Mouse (Mus musculus) MN1 (cell line): ENCODE data around the gene Vmn2r70.

Source experiments
- DNase-seq: peaks from one replicate; pipeline ENCODE4 v3.0.0-alpha.2; 2016; ENCODE audit warnings: low spot score

Vmn2r70 gene

DNA sequence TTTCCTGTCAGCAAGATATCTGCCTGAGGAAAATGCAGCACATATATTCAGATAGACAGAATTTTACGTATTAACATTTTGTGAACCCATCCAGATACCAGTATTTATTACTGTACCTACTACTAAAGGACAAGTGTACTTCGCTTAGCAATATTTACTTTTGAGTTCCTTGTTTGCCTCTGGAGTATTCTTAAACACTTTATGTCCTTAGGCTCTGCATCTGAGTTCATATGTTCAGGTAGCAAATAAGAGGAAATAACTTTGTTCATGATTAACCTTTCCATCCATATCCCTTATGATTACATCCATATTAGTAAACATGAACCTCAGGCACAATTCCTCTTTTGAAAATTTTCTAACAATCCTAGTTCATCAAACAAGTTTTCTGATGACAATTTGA lies at the start of gene Vmn2r70:
TSS of gene Vmn2r70 (minus strand) at position 101 of the 400 bp plus-strand sequence.
- no peak for DNase-seq

DNA sequence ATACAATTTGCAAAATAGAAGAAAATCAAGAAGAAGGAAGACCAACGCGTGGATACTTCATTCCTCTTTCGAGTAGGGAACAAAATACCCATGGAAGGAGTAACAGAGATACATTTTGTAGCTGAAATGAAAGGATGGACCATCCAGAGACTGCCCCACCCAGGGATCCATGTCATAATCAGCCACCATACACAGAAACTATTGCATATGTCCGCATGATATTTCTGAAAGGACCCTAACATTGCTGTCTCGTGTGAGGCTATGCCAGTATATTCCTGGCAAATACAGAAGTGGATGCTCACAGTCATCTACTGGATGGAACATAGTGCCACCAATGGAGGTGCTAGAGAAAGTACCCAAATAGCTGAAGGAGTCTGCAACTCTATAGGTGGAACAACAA lies 6.2 kb downstream of the Vmn2r70 start, which contains the start of gene Vmn2r71:
TSS of gene Vmn2r71 (plus strand) at position 301 of the 400 bp plus-strand sequence.
- DNase-seq = no peak

DNA sequence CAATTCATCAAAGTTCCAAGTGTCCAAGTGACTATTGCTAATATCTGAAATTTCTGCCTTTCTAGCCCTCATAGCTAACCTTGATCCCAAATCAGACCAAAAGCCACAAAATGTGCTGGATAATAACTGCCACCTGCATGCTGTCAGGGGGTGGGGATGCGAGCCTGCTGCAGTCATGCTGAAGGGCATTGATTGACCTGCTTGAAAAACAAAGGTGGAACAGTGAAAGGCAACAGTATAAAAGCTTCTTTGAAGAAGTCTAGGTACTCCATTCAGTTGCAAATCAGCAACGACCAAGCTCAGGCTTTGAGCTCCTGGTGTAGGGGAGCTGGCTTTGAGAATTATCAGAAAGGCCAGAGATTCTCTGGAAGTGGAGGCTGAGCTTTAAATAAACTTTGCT lies 25.9 kb downstream of the Vmn2r70 start:
- DNase-seq = no peak

DNA sequence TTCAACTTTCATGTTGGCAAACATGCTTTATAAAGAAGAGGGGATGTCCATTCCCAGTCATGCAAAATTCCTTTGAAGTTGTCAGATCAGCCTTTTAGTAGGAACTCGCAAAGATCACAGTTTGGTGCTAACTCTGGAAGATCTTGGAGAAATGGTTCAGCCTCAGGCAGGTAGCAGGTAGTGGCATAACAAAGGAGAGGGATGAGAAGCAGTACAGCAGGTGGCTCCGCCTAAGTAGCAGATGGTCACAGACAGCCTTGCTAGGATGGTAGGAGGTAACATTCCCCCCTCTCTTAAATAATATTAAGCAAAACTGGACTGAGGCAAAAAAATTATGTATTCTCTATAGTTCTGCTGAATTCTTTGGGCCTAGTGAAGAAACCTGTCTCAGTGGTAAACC lies 26.9 kb downstream of the Vmn2r70 start:
- no peak for DNase-seq
